Mouse (Mus musculus) frontal cortex, postnatal 25 days (tissue): ENCODE measurements around the gene Aff3.

Experiments
- DNase-seq, 2 experiments: peaks; one replicate each; pipeline ENCODE4 v3.0.0; 2022; ENCODE audit warnings: low spot score in 2 of 2

Aff3 gene

DNA sequence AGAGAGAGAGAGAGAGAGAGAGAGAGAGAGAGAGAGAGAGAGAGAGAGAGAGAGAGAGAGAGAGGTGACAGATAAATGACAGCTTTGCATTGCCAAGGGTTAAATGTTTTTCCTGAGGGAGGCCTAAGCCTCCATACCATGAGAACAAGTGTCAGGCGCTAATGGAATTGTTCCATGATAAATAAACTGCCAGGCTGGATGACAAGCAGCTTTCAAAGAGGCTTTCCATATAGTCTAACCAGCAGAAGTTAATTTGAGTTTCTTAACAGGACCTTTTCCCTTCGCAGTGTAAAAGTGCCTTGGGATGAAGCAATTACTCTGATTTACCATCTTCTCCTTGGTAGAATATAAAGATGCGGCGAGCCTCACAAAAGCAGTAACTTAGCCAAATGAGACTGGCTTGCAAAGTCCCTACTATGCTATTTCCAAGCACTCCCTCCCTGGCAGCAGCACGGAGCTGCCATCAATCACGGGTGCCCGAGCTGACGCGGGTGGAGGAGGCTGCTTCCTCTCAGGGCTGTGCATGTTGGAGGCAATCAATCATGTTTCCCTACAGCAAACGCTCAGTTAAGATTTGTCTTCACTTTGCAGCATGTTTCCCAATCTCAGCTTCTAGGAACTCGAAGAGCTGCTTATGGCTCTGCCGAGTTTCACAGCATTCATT is 119.3 kb downstream of the Aff3 start:
- DNase-seq, result no peak

DNA sequence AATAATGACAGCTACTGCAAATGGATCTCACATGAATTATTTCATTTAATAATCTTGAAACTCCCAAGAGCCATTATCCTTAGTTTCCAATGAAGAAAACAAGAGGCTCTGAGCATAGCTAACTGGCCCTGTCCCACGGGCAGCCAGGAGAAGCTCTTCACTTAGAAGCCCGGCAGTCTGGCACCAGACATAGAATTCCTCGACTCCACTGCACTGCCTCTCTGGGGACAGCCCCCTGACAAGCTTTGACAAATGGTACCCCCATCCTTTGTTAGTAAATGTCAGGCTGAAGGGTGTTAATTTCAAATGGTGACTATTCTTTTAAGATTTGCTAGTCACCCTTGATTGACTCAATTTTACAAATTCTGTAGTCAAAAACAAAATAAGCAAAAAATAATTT is 120.3 kb downstream of the Aff3 start:
- DNase-seq, result no peak

DNA sequence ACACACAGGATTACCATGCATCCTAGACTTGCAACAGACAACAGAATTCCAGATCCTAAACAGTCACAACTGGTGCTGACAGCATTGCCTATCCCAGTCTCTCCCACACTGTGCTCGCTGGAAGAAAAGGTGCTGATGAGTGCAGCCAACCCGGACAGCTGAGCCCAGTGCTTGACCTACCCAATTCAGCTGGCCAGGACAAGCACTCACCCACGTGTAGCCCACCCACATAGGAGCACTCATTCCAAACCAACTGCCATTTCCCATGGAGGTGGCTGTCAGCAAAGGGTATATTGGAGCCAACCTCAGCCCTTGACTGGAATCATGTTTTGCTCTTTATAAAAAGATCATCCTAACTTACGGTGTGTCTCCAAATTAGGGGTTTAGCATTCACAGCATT is 123.2 kb downstream of the Aff3 start:
- no peak for DNase-seq

DNA sequence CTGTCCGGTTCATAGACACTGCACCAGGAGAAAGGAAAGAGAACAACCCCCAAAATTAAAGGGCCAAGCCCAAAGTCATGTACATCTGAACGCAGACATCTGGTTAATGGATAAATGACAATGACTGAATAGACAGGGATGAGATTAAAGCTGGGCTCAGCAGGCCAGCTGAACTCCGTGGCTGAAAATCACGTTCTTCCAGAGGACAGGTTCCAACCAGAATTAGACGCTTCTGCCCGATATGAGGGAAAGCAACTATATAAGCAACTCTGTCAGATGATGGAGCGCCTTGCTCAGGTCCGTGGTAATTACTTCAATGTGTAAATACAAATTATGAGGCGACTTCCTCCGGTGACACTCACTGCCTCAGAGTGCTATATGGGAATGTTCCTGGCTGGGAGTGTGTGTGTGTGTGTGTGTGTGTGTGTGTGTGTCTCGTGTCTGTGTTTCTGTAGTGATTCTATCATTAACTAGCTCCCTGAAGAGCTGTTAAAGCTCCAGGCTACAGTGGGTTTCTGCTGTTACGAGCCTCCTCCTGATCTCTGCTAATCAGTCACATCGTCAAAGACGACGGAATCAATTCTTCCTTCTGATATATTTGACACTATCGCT is 127.7 kb downstream of the Aff3 start:
- no peak for DNase-seq

DNA sequence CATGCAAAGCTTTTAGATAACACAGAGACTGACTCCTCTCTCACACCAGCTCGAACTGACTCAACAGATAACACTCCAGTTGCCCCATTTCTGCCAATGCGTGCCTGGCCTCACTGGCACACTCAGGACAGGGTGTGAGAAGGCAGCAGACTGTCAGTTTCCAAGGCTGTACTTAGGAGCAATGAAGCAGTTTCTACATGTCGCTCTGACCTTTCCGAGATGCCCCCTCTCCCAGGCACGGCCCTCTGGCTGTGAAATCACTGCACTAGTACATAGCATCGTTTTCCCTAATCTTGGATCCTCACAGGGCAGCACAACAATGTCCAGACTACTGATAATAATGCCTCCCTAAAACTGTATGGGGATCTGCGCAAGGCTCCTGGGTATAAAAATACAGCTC is 132.2 kb downstream of the Aff3 start:
- no peak for DNase-seq

DNA sequence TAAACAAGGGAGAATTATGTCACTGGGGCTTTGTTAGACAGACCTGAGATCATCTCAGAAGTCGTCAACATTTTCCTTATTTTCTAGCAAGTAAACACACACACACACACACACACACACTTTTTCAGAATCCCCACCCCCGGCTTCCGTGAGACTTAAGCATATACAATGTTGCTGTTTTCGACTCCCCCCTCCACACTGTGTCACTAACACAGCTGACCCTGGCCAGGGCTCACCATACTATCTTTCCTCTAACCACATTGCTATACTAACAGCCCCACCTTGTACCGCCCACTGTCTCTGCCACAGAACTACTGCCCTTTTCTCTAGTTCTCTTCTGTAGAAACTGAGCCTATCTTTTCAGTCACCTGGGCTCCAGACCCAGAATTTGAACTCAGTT is 136.1 kb downstream of the Aff3 start:
- no peak for DNase-seq

DNA sequence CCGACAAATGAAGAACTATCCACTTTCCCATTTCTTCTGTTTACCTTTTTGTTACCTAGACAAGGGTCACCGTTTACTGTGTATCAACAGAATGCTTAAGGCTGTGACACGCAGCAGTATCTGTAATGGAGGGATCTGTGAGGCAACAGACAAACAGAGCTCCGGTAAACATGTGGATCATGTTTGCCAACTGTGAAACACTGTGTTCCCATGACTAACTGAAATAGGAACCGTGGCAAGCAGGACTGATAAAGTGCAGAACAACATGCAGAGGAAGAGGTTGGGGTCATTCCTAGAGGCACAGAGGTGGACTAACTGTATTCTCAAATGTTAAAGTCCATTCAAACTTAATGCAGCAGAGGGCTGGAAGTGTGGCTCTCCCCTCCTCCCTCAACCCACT is 138.2 kb downstream of the Aff3 start:
- no peak for DNase-seq

DNA sequence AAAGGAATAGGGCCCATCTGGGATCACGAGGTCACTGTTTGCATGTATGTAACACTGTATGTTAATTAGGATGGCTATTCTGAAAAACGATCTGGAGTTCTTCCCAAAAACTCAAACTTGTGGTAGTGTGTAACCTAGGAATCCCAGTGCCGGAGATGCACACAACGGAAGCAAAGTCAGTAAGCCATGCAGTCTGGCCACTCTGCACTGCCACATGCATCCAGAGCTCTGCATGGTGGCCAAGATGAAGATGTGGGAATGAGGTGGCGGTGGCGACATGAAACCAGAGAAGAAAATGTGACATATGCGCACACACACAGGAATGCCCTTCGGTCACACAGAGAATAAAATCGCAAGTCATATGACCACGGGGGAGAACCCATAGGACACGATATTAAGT is 143.1 kb downstream of the Aff3 start:
- no peak for DNase-seq

DNA sequence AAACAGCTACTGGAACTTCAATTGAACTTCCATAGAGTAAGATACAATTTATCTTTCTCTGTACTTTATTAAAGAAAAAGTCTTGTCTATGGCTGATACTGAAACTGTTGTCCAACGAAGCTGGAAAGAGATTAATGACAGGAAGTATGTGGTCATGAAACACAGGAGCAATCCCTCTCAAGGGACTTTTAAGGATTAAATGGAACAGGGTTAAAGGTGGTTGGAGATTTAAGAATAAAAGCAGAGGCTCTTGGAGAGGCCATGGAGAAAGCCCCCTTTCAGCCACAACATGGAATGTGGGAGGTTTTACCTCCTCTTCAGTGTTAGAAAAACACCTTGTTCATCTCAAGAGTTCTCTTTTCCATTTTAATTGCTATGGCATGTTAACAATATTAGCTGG is 148.5 kb downstream of the Aff3 start:
- no peak for DNase-seq

DNA sequence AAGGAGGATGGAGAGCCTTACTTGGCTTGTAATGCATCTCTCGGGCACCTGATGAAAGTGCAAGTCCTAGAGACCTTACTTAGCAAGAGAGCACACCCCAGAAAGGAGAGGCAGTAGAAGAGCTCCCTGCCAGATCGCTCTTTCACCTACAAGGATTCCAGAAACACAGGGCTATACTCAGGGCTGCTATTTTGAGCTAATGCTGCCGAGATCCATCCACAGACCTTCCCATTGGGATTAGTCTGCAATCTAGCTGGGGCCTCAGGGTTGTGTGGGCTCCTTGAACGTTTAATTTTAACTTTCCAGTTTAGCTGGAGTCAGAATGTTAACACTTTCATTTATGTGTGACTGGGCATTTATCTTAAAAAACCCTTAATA is 150.1 kb downstream of the Aff3 start:
- no peak for DNase-seq

DNA sequence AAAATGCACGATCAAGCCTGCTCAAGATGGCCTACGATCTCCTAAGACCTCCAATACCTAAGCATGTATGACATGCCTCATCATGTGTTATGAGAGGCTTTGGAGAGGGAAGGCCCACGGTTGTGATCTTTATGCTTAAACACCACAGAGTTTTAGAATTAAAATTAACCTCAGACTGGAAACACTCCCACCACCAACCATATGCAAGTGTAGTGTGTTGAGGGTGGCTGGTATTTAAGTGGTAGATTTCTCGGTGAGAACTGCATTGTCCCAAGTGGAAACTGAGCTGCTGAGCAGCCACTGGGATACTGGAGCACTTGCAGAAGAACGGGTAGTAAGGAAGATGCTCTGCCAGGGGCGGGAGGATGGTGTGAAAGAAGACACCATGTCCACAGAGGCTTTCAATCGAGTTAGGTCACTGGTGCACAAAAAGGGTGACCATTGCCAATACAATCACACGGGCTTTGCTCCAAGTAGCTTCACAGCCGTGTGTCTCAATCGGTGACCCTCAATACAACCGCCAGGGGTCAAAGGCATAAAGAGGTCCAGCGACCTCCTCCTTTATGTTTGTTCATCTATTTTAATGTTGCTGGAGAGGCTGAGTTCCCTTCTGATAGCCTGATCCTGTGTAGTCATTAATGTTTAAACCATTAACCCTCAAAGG is 150.7 kb downstream of the Aff3 start:
- DNase-seq, result no peak

DNA sequence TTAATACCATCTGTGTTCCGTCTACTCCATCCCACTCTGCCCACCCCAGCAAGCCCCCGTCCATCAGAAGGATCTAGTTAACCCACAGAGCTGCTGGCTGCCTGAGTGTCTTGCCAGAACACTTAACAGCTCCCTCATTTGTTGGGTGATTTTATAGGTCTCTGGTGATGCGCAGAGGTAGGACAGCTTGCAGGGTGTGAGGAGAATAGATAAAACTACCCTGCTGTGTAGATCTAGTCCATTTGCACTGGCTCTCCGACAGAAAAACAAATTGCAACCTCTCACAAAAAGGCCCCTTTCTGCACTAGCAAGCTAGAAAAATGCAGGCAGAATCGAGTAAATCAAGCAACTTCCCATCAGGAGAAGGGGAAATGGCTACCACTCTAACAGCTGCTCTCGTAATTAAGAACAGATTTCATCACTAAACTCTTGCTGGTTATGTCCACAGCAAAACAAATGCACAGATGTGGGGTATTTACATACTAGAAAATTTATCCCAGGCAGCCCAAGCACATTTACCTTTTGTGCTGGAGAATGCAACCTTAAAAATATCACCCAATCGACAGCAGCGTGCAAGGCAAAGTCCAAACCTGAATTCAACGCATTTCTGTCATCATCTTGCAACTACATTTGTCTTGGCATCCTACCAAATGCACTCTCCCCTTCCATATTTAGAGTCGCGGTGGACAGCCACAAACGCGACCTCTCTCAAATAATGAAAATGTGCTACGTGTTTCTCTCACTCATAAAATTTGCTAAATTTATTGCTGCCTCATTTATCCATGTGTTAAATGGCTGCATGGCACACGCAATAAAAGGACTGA is 152.3 kb downstream of the Aff3 start:
- no peak for DNase-seq

DNA sequence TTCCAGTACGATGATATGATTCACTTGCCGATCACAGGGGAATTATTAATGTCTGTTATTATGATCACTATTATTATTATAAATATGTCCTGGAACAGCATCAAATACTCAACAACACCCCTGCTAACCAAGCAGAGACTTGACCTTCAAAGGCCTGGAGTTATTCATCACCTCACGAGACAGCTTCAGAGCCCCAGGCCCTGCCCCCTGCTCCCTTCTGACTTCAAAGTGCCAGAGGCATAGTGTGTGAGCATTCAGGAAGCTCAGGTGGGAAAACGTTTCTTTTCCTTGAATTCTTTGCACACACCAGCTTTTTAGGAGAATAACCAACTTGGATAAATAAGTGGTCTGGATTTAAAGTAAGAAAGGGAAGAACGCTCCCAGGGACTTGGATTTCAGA is 153.7 kb downstream of the Aff3 start:
- DNase-seq, result no peak

DNA sequence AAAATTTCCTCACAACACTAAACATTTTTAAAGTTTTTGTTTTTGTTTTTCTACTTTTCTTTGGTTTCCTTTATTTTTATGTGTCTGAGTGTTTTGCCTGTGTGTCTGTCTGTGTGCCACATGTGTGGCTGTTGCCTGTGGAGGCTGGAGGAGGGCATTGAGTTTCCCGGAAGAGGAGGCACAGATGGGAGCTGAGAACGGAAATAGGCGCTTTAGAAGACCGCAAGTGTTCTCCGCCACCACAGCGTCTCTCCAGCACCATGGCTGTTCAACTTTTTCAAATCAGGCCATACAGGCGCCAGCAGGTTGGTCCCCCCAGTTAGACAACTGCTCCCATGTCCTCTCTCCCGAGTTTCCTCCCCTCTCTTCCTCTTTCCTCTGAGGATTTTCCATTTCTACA is 155.5 kb downstream of the Aff3 start:
- DNase-seq, result no peak

DNA sequence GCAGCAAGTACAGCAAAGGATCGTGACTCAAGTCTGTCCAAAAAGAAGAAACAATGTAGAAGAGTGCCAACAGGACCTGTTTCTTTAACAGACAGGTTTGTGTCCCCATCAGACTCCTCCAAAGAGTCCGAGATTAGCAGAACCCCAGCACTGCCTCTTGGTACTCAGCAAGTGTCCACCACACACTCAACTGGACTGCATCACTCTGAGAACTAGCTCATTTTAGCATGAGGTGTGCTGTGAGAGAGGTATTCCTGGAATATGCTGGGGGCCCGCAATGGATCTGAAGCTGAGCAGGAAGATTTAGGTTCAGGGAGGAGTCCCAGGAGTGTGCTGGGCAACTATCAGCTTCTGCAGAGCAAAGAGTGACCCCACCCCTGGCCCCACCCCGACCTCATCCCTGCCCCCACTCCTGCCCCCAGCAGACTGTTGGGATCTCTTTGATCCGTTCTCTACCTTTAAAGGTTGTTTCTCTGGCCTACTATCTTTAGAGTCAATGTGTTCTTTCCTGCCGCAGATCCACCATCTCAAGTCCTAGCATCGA is 157.0 kb downstream of the Aff3 start:
- no peak for DNase-seq

DNA sequence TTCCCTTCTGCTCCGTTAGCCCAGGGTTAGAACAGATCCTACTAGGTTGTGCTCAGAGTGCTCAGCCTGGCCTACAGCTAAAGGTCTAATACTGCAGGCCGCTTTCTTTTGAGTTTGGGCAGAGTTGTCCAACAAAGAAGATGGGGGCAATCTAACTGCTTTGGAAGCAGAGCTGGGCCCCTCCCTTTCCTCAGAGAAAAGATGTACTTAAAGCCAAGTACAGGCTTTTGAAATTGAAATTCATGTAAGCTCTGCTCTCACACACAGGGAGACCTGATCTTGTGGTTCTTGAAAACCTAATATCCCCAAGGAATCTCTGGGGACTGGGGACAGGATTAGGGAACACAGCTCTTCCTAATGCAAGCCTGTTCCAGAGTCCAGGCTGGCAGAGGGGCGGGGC is 158.4 kb downstream of the Aff3 start:
- no peak for DNase-seq

DNA sequence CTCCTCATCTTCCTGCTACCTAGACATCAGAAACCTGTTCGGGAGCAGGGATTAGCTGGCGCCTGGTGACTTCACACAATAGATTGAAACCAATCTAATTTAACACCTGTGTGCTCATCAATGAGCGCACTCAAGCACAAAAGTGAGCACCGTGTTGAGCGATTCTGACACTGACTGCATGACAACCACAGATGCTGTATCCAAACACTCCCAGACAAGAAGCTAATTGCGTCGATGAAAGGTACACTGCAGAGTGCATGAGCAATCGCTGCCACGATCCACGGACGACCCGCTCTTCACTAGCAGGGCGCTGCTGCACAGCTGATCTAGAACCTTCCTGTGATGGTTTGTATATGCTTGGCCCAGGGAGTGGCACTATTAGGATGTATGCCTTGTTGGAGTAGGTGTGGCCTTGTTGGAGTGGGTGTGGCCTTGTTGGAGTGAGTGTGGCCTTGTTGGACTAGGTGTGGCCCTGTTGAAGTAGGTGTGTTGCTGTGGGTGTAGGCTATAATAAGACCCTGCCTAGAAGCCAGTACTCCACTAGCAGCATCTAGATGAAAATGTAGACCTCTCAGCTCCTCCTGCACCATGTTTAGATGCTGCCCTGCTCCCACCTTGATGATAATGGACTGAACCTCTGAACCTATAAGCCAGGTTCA is 161.2 kb downstream of the Aff3 start:
- no peak for DNase-seq

DNA sequence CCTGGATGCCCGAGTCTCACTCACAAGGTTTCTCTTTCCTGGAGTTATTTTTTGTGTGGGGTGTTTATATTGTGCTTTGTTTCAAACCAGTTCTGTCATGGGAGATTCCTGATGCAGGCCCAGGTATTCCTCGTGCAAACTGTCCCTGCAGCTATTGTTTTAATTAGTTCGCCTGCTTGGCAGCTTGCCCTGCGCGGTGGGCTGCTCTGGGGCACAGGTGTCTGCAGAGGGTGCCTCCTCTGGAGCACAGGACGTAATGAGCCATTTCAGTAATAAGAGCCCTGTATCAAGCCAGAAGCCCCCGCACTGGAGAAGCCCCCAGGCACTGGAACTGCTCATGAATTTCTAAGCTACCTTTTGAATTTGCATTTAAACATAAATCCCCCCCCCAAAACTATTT is 162.0 kb downstream of the Aff3 start:
- DNase-seq, result no peak

DNA sequence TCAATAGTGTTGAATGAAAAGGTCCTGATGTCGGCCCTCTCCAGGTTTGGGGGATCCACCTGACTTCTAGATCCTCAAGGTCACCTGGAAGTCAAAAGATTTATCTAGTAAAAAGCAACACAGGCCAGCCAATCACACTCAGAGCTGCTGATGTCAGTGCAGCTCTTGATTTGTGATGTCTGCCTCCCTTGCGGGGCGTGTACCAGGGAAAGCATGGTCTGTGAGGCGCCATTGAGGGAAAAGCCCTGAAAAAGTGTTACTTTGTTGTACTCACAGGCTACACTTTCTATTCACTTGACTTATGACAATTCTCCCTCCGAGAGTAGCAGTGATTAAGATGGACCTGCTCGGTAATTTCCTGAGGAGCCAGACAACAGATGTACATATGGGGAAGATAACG is 163.5 kb downstream of the Aff3 start:
- DNase-seq, result no peak

DNA sequence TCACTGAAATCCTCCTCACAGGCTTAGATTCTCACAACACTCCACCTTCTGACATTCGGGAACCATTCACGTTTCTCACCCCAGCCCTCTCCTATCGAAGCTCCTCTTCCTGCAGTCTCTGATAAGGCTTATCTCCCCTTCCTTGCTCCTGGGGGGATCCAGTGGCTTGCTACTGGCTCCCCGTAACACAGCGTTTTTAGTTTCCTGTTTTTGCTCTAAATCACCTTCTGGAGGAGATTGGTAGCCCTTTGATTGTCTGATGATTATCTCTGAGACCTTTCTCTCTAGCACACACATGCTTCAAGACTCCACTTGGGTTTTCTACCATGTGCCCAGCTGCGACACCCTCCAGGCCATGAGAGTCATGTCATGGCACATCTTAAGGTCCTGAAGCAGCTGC is 165.3 kb downstream of the Aff3 start:
- no peak for DNase-seq

DNA sequence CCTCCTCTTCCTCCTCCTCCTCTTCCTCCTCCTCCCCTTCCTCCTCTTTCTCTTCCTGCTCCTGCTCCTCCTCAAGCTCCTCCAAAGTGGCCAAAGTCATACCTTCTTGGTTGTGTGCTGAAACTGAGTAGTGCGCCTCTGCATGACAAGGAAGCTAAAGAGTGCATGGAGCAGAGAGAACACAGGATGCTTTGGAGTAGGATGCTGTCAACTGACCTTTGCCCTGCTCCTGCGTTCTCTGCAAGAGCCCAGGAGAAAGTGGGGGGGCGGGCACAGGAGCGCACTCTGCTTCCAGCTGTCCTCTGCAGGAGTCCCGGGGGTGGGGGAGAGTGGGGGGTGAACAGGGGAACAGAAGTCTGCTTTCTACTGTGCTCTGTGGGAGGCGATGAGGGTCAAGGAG is 167.2 kb downstream of the Aff3 start:
- no peak for DNase-seq
